Mouse (Mus musculus): ENCODE data around the gene Hint2. TPM values are rescaled to one million over a fixed set of nuclear protein-coding genes. Genes with fewer than 3 reads are reported as not detected.

The Hint2 gene
- 10 to 100 TPM; 30.9 to 33.5 TPM for total RNA-seq (2021)
- long read RNA-seq, experiment 1, transcript Hint2-201 (5 exons, 610 nt), result major isoform, 14 of 19 reads
- long read RNA-seq, experiment 1, partial matches to known transcripts, result 1 of 19 reads
- long read RNA-seq, experiment 1, other reads (novel, unspliced or antisense), result 2 of 19 reads
- long read RNA-seq, experiment 2, transcript Hint2-201 (5 exons, 610 nt), result major isoform, 19 of 22 reads
- long read RNA-seq, experiment 2, partial matches to known transcripts, result 1 of 22 reads
- long read RNA-seq, experiment 2, other reads (novel, unspliced or antisense), result 2 of 22 reads

DNA sequence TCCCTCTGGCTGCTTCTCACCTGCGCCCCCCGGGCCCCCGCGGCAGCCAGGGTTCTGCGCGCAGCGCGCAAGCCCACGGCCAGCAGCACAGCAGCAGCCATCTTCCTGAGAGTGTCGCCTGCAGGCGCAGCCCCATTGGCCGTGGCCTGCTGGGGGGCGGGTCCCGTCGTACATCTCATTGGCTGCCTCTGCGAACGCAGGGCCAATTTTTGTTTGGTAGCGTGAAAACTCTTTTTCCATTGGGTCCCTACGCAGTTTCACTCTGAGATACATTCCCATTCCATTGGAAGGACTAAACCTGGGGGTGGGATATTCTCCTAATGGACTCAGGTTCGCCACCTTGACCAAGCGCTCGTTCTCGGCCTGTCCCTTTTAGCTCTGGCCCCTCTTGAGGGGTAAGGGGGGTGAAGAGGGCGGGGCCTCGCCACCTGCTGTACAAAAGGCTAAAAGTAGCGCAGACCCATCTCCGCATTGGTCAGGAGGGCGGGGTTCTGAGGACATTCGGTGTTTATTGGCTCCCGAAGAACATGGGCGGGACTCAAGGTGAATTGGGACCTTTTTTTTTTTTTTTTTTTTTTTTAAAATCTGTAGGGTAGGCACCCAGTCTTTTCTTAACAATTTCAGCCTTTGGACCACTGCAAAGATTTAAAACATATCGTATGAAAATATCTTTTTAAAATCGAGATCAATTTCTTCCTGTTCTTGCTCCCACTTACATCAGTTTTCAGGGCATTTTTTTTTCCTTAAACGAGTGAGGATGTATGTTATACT, at the start of gene Hint2:
Gene Hint2 (minus strand): TSS at position 128 of the 771 bp plus-strand sequence.
- peak; percentile 92 for DNase-seq (ENCODE audit: extremely low spot score in 1 of 2, low spot score in 2 of 2)
- peak within 1 kb of the TSS; percentile 74 for H3K4me3 ChIP-seq
- no peak; the same call in 1 of the 2 replicates for TF ChIP-seq CTCF (IDR thresholded peaks at IDR 0.05)
- intact Hi-C loops (cut with DNase I), result loop anchor here (1.0 to 5.0 kb wide), 3 partner anchors 26 to 214 kb away; partner anchors contain the start of genes Gba2, Rgp1 and Tesk1
- H3K27ac ChIP-seq, result peak within 1 kb of the TSS; percentile 99

DNA sequence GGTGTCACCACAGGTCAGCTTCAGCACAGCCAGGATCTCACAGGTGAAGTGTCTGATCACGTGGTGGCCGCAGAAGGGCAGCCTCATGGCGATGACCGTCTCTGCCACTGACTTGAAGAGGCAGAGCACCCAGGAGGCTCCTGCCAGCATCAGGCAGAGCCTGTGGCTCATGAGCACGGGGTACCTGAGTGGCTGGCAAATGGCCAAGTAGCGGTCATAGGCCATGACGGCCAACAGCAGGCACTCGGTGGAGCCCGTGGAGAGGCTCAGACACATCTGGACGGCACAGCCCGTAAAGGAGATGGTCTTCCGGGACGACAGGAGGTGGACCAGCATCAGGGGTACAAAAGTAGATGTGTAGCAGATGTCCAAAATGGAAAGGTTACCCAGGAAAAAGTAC, 49.7 kb upstream of the Hint2 start:
- intact Hi-C loops (cut with DNase I), result no loop called here
- TF ChIP-seq CTCF (IDR thresholded peaks at IDR 0.05), result no peak
- H3K4me3 ChIP-seq, result no peak overlapping the region
- DNase-seq (ENCODE audit: extremely low spot score in 1 of 2, low spot score in 2 of 2), result no peak
- H3K27ac ChIP-seq, result no peak overlapping the region

DNA sequence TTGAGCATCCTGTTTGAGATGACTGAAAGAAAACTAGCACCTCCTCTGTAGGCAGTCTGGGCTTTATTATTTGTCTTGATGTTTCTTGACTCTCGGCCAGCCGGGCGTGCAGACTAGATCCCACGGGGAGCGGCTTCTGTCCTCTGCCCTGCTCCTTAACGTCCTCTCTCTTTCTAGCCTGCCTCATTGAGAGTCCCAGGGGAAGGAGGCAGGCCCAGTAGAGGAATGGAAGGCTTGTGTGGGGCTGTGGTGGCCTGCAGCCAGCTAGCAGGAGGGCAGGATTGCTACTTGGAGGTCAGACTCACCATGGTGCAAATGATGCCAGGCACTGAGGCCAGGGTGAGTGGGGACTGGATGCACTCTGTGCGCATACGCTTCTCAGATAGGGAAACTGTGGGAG, 47.6 kb upstream of the Hint2 start:
- no peak for DNase-seq (ENCODE audit: extremely low spot score in 1 of 2, low spot score in 2 of 2)
- H3K27ac ChIP-seq, result no peak overlapping the region
- intact Hi-C loops (cut with DNase I), result no loop called here
- TF ChIP-seq CTCF (IDR thresholded peaks at IDR 0.05), result no peak
- H3K4me3 ChIP-seq, result no peak overlapping the region

DNA sequence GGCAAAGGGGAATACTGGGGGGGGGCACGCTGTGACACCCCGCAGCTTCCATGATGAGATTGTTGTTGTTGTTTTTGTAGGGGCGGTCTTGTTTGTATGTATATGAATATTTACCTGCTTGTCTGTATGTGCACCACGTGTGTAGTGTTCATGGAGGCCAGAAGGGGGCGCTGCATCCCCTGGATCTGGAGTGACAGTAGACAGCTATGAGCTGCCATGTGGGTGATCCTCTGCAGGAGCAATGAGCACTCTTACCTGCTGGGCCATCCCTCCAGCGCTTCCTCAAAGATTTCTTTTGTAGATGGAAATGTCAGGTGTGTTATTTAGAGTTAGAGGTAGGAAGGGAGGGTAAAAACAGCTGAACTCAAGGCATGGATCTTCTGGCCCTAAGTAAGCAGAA, 47.2 kb upstream of the Hint2 start:
- TF ChIP-seq CTCF (IDR thresholded peaks at IDR 0.05), result peak; percentile 3
- no peak overlapping the region for H3K27ac ChIP-seq
- no peak overlapping the region for H3K4me3 ChIP-seq
- DNase-seq (ENCODE audit: extremely low spot score in 1 of 2, low spot score in 2 of 2), result no peak
- intact Hi-C loops (cut with DNase I), result no loop called here

- no peak within 1 kb of the TSS for H3K4me3 ChIP-seq
- H3K27ac ChIP-seq, result no peak within 1 kb of the TSS
- intact Hi-C loops (cut with DNase I), result no loop called here
- TF ChIP-seq CTCF (IDR thresholded peaks at IDR 0.05), result no peak
- no peak for DNase-seq (ENCODE audit: extremely low spot score in 1 of 2, low spot score in 2 of 2)
Measured at GRCm38 (mm10) chr4:43700707-43701106, 44.4 kb upstream of the Hint2 start, which contains the start of gene Olfr70. Olfr70 (minus strand) TSS chr4:43700807.

DNA sequence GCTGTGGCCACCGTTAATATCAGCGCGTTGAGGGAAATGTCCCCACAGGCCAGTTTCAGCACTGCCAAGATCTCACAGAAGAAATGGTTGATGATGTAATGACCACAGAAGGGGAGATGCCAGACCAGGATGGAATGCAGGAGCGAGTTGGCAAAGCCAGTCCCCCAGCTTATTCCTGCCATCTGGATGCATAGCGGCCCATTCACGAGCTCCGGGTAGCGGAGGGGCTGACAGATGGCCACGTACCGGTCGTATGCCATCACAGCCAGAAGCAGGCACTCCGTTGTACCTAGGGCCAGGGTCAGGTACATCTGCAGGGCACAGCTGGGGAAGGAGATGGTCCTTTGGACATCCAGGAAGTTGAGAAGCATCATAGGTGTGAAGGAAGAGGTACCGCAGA, 40.3 kb upstream of the Hint2 start:
- TF ChIP-seq CTCF (IDR thresholded peaks at IDR 0.05), result no peak
- DNase-seq (ENCODE audit: extremely low spot score in 1 of 2, low spot score in 2 of 2), result no peak
- intact Hi-C loops (cut with DNase I), result no loop called here
- Histone ChIP-seq H3K27ac (no peak overlapping the region), H3K4me3 (no peak overlapping the region)

GRCm38 (mm10) chr4:43695249-43695671, 39.0 kb upstream of the Hint2 start:
- no peak overlapping the region for H3K27ac ChIP-seq
- H3K4me3 ChIP-seq, result no peak overlapping the region
- TF ChIP-seq CTCF (IDR thresholded peaks at IDR 0.05), result no peak
- DNase-seq (ENCODE audit: extremely low spot score in 1 of 2, low spot score in 2 of 2), result no peak
- intact Hi-C loops (cut with DNase I), result no loop called here

DNA sequence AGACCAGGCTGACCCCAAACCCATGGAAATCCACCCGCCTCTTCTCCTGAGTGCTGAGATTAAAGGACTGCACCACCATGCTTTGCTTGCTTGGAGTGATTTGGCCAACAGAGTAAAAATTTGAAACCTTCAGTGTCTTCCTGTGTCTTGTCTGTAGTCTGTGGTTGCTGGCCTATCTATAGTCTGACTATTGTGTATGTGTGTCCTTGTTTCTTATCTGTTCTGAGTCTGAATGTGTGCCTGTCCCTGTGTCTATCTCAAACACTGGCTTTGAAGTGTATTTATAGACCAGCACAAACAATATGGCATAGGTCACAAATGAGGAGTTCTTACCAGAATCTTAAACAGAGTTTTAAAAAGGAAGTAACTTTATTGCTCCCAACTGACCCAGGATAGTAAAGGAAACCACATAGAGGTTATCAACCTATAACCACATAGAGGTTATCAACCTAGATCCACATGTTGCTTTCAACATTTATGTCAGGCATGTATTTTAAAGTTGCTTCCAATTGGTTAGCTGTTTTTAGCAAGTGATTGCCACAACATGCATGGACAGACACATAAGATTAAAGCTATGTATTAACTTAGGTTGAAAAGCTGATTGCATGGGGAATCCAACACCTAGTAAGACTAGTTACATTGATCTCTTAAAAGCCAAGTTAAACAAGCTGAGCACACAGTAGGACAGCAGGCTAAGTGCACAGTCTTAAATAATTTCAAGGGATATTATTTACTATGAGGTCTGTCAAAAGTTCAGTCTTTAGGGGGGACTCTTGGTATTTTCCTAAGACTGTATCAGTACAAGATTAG, 38.4 kb upstream of the Hint2 start:
- intact Hi-C loops (cut with DNase I), result no loop called here
- H3K27ac ChIP-seq, result no peak overlapping the region
- no peak overlapping the region for H3K4me3 ChIP-seq
- no peak for DNase-seq (ENCODE audit: extremely low spot score in 1 of 2, low spot score in 2 of 2)
- TF ChIP-seq CTCF (IDR thresholded peaks at IDR 0.05), result no peak

DNA sequence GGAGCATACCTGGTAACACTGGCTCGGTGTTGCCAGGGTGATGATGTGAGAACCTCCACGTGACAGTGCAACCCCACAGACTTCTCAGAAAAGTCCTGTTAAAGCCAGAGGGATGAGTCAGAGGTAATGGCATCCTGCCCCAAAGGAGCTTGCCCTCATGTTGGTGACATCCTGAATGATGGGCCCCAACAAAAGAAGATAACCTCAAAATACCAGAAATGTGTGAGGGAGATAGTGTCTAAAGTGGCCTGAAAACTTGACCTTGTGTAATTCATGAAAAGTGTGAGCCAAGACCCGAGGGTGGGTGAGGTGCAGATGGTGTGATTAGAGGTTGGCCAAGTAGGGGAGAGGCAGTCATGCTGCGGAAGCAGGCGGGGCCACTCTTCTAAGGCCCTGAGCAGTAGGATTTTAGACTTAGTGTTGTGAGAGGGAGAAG, 37.6 kb upstream of the Hint2 start:
- no peak overlapping the region for H3K27ac ChIP-seq
- H3K4me3 ChIP-seq, result no peak overlapping the region
- TF ChIP-seq CTCF (IDR thresholded peaks at IDR 0.05), result no peak
- no peak for DNase-seq (ENCODE audit: extremely low spot score in 1 of 2, low spot score in 2 of 2)
- intact Hi-C loops (cut with DNase I), result no loop called here

- TF ChIP-seq CTCF (IDR thresholded peaks at IDR 0.05), result no peak
- Histone ChIP-seq H3K4me3 (no peak overlapping the region), H3K27ac (no peak overlapping the region)
- DNase-seq (ENCODE audit: extremely low spot score in 1 of 2, low spot score in 2 of 2), result no peak
- intact Hi-C loops (cut with DNase I), result no loop called here
Measured at GRCm38 (mm10) chr4:43691026-43691425, 34.8 kb upstream of the Hint2 start.

- Histone ChIP-seq H3K27ac (no peak overlapping the region), H3K4me3 (no peak overlapping the region)
- TF ChIP-seq CTCF (IDR thresholded peaks at IDR 0.05), result no peak
- no peak for DNase-seq (ENCODE audit: extremely low spot score in 1 of 2, low spot score in 2 of 2)
- intact Hi-C loops (cut with DNase I), result no loop called here
Measured at GRCm38 (mm10) chr4:43690021-43690420, 33.8 kb upstream of the Hint2 start.
